Mouse (Mus musculus) forebrain, embryonic 14.5 days (tissue): Measurements from ENCODE around the gene Endod1. TPM values are rescaled to one million over a fixed set of nuclear protein-coding genes. Genes with fewer than 3 reads are reported as not detected.

ENCODE experiments used
- ATAC-seq: fragments of 200-750 bp; cut with Nextera tagmentation; 2 replicates; pipeline ENCODE4 v1.8.0; 2017; ENCODE audit warnings: mild to moderate bottlenecking, moderate library complexity
- DNase-seq: peaks from one replicate; pipeline ENCODE4 v3.0.0-alpha.2; 2015; ENCODE audit warnings: low spot score
- H3K27ac ChIP-seq: fragments of 300-500 bp; sonication (generic); 2 replicates; pipeline ENCODE4 v1.5.1; 2014; ENCODE audit warnings: low read depth, mild to moderate bottlenecking, control low read depth, low read length, moderate library complexity
- H3K27me3 ChIP-seq: fragments of 300-500 bp; sonication (generic); replicated peaks from 2 replicates; pipeline ENCODE4 v1.6.1; 2014; ENCODE audit warnings: low read length, control low read depth, mixed read lengths; ENCODE audit not compliant: control insufficient read depth, insufficient read depth
- H3K36me3 ChIP-seq: fragments of 300-500 bp; sonication (generic); 2 replicates; pipeline ENCODE4 v1.6.1; 2014; ENCODE audit warnings: low read length, control low read depth; ENCODE audit not compliant: control insufficient read depth, insufficient read depth
- H3K4me1 ChIP-seq: fragments of 300-500 bp; sonication (generic); 2 replicates; pipeline ENCODE4 v1.6.1; 2014; ENCODE audit warnings: antibody characterized with exemption, low read length, control low read depth; ENCODE audit not compliant: control insufficient read depth, insufficient read depth
- H3K4me2 ChIP-seq: fragments of 300-500 bp; sonication (generic); 2 replicates; pipeline ENCODE4 v1.6.1; 2014; ENCODE audit warnings: mild to moderate bottlenecking, control low read depth, low read length
- H3K4me3 ChIP-seq: fragments of 300-500 bp; sonication (generic); 2 replicates; pipeline ENCODE4 v1.5.1; 2014; ENCODE audit warnings: low read depth, low read length, control low read depth
- H3K9ac ChIP-seq: fragments of 300-500 bp; sonication (generic); 2 replicates; pipeline ENCODE4 v1.6.1; 2014; ENCODE audit warnings: mild to moderate bottlenecking, low read length, control low read depth, moderate library complexity
- H3K9me3 ChIP-seq: fragments of 300-500 bp; sonication (generic); replicated peaks from 2 replicates; pipeline ENCODE4 v1.6.1; 2016; ENCODE audit warnings: low read length, control low read depth, mixed read lengths; ENCODE audit not compliant: control insufficient read depth
- WGBS: fragments of 180-500 bp; shearing (Covaris S2); extraction: QIAGEN DNeasy Blood & Tissue Kit; methylation state at CpG from one replicate; pipeline ENCODE4 v1.1.7; 2014; 5-methylcytosine and 5-hydroxymethylcytosine counted together
- polyA plus RNA-seq: library from polyadenylated mRNA; unstranded; fragments of >200 nt; fragmentation: Nextera tagmentation; extraction: Ambion mirVana; gene quantifications from 2 replicates; pipeline ENCODE4 v1.2.1, GENCODE M21; 2014

Gene Endod1
- polyA plus RNA-seq = 10.0 and 10.8 TPM in 2 replicates

DNA sequence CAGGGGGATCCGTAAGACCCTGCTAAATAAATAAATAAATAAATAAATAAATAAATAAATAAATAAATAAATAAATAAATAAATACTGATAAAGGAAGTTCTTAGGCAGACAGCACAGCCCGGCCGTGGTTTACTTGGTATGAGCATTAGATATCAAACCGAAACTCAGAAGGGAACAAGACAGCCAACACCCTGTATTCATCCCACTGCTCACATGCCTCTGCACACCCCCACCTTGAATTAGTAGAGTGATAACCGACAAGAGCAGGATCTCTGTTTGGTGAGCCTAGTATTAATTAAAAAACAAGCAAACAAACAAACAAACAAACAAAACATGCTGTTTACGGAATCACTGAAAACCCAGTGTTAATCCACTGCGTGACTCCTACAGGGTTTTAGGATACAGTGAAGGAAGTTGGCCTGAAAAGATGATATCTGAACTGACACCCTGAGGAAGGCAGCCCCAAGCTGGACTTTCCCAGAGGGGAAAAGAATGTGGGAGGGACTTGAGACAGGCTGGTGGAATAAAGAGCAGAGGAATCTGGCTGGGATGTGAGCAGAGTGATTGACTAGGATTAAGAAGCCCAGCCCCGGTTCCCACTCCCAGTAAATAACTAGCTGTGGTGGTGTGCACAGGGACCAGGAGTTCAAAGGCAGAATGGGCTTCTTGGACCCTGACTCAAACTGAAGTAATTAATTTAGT, at the start of gene Endod1:
Gene Endod1, minus strand, starts transcription at position 155 of the 703 bp plus-strand sequence.
- no peaks in the 10 kb centered on the region for H3K9me3 ChIP-seq
- peak within 1 kb of the TSS; percentile 69; the same call in 1 of the 2 replicates for H3K27ac ChIP-seq
- DNase-seq (peak; percentile 58), ATAC-seq (peak; percentile 43)
- no peaks in the 10 kb centered on the region for H3K4me1 ChIP-seq
- peak within 1 kb of the TSS; percentile 77 for H3K9ac ChIP-seq
- no peaks in the 10 kb centered on the region for H3K36me3 ChIP-seq
- H3K4me2 ChIP-seq = peak within 1 kb of the TSS; percentile 96
- peak within 1 kb of the TSS; percentile 69 for H3K4me3 ChIP-seq
- 0 out of 2 replicates have a peak, but pooled peaks cover 5% of the 10 kb centered on the region for H3K27me3 ChIP-seq
- WGBS = under 1% methylated on average over 8 of the region's 8 CpGs

DNA sequence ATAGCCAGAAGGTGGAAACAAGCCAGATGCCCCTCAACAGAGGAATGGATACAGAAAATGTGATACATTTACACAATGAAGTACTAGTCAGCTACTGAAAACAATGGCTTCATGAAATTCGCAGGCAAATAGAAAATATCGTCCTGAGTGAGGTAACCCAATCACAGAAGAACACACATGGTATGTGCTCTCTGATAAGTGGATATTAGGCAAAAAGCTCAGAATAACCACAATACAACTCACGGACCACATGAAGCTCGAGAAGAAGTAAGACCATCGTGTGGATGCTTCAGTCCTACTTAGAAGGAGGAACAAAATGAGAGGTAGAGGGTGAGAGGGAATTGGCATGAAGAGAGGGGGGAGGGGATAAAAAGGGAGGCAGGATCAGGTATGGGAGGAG, 27.8 kb upstream of the Endod1 start:
- no peak for DNase-seq
- 92% methylated on average over 5 of the region's 5 CpGs for WGBS
- H3K4me3 ChIP-seq = no peak overlapping the region

DNA sequence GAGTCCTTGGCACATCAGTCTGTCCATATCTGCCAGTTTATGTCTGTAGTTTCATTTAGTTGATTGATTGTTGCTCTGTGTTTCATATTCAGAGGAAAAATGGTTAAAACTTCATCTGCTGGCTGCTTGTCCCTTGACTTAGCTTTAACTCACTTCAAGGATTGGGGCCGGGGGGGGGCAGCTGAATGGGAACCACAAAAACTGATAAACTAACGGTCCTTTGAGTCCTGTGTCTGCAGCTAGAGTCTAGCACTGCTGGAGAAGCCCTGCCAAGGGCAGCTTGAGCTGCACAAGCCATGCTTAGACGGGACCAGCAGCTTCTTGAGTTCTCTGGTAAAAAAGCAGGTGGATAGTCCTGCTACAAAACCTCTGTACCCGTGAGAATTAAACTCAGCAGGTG, 26.7 kb upstream of the Endod1 start:
- DNase-seq (no peak), ATAC-seq (no peak)
- no peak overlapping the region for H3K27ac ChIP-seq
- no peak overlapping the region for H3K4me3 ChIP-seq
- H3K36me3 ChIP-seq = no peaks in the 10 kb centered on the region
- no peak overlapping the region for H3K9ac ChIP-seq
- H3K27me3 ChIP-seq = no peaks in the 10 kb centered on the region
- H3K4me2 ChIP-seq = no peak overlapping the region
- 74% methylated on average over 4 of the region's 4 CpGs for WGBS
- no peaks in the 10 kb centered on the region for H3K4me1 ChIP-seq
- no peaks in the 10 kb centered on the region for H3K9me3 ChIP-seq

More for the DNA sequence above, 27.8 kb upstream of the Endod1 start:
- H3K4me1 ChIP-seq = no peaks in the 10 kb centered on the region
- H3K9me3 ChIP-seq = no peaks in the 10 kb centered on the region
- no peaks in the 10 kb centered on the region for H3K27me3 ChIP-seq
- H3K27ac ChIP-seq = no peak overlapping the region
- no peak overlapping the region for H3K4me2 ChIP-seq
- H3K36me3 ChIP-seq = no peaks in the 10 kb centered on the region
- no peak overlapping the region for H3K9ac ChIP-seq
- ATAC-seq = no peak

DNA sequence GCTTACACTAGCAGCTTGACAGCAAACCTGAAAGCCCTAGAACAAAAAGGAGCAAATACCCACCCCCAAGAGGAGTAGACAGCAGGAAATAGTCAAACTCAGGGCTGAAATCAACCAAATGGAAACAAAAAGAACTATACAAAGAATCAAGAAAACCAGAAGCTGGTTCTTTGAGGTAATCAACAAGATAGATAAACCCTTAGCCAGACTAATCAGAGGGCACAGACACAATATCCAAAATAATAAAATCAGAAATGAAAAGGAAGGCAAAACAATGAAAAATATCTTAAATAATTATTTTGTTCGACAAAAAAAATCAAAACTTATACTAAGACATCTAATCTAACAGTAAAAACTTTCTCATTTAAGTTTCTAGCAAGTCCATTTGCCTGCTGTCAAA, 24.7 kb upstream of the Endod1 start:
- Histone ChIP-seq H3K27ac (no peak overlapping the region), H3K9ac (no peak overlapping the region), H3K27me3 (no peaks in the 10 kb centered on the region), H3K9me3 (no peaks in the 10 kb centered on the region), H3K36me3 (no peaks in the 10 kb centered on the region), H3K4me2 (no peak overlapping the region), H3K4me3 (no peak overlapping the region), H3K4me1 (no peaks in the 10 kb centered on the region)
- WGBS = 76% methylated on average over 1 of the region's 1 CpGs
- ATAC-seq (no peak), DNase-seq (no peak)

DNA sequence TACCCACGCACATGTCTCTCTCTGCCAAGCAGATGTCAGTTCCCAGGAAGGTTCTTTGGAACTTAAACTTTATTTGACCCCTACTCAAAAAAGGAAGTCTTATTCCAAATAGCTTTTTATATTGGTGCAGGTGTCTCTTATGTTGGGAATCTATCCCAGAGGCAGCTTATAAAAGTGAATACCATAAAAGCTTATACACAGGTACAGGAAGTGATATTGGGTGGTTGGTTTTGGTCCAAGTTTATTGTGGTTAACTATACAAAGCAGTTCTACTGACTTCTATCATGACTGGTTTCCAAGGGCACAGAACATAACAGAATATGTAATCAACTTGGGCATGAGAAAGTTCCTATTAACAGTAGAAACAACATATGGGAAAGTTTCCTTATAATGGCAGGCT, 20.8 kb upstream of the Endod1 start:
- Histone ChIP-seq H3K9ac (no peak overlapping the region), H3K27ac (no peak overlapping the region), H3K36me3 (no peaks in the 10 kb centered on the region), H3K4me3 (no peak overlapping the region), H3K27me3 (no peaks in the 10 kb centered on the region), H3K9me3 (no peaks in the 10 kb centered on the region), H3K4me2 (no peak overlapping the region), H3K4me1 (no peaks in the 10 kb centered on the region)
- ATAC-seq = no peak
- no peak for DNase-seq
- 90% methylated on average over 1 of the region's 1 CpGs for WGBS

DNA sequence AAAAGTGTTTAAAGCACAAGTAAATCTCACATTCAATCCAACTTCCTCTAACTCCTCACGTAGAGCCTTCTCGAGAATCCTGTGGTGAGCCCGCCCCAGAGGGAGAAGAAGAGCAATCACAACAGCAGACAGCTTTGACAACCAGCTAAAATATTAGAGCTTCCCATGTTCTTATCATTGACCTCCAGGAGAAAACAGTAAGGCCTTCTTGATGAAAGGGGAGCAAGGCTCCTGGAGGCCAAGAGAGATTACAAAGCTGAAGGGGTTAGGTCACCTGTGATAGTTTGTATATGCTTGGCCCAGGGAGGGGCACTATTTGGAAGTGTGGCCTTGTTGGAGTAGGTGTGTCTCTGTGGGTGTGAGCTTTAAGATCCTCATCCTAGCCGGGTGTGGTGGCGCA, 19.1 kb upstream of the Endod1 start:
- 91% methylated on average over 5 of the region's 5 CpGs for WGBS

DNA sequence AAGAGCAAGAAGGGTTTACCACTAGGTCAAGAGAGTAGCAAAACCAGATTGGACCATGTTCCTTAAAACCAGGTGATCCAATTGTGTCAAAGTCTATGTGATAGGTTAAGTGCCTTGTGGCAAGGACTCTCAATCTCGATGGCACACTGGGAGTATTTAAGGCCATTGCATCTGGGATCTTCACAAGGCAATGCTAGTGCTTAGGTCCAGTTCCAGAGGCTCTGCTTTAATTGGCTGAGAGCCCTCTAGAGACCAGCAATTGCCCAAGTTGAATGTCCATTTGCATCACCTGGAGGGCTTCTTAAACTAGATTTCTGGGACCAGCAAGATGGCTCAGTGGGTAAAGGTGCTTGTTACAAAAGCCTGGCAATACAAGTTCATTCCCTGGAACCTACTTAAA, 17.6 kb upstream of the Endod1 start:
- no peak for ATAC-seq
- Histone ChIP-seq H3K4me1 (no peaks in the 10 kb centered on the region), H3K27ac (no peak overlapping the region), H3K4me2 (no peak overlapping the region), H3K9me3 (no peaks in the 10 kb centered on the region), H3K27me3 (no peaks in the 10 kb centered on the region), H3K36me3 (no peaks in the 10 kb centered on the region), H3K9ac (no peak overlapping the region), H3K4me3 (no peak overlapping the region)
- DNase-seq = no peak
- 79% methylated on average over 1 of the region's 1 CpGs for WGBS

More for the DNA sequence above, 19.1 kb upstream of the Endod1 start:
- ATAC-seq = no peak
- H3K4me2 ChIP-seq = no peak overlapping the region
- no peaks in the 10 kb centered on the region for H3K9me3 ChIP-seq
- no peaks in the 10 kb centered on the region for H3K4me1 ChIP-seq
- H3K4me3 ChIP-seq = no peak overlapping the region
- H3K27ac ChIP-seq = no peak overlapping the region
- H3K36me3 ChIP-seq = no peaks in the 10 kb centered on the region
- H3K27me3 ChIP-seq = no peaks in the 10 kb centered on the region
- DNase-seq = no peak
- no peak overlapping the region for H3K9ac ChIP-seq

DNA sequence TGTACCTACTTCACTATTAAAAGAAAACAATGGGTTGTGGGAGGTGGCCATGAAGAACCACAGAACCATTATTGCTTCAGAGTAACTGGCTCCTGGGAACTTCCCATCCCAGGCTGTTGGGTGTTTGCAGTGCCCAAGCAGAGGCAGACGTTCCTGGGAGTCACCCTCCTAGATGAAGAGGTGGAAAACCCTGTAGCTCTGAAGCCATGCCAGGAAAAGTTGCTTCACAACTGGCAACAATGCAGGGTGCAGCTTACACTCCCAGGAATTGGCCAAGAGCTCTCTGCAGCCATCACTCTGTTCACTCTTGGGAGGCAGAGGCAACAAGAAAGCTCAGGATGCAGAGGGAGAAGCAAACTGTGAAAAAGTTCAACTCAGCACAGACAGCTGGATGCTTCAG, 16.8 kb upstream of the Endod1 start:
- DNase-seq (no peak), ATAC-seq (no peak)
- Histone ChIP-seq H3K9ac (no peak overlapping the region), H3K27ac (no peak overlapping the region), H3K4me3 (no peak overlapping the region), H3K9me3 (no peaks in the 10 kb centered on the region), H3K4me1 (no peaks in the 10 kb centered on the region), H3K27me3 (no peaks in the 10 kb centered on the region), H3K36me3 (no peaks in the 10 kb centered on the region), H3K4me2 (no peak overlapping the region)
- 80% methylated on average over 1 of the region's 1 CpGs for WGBS

DNA sequence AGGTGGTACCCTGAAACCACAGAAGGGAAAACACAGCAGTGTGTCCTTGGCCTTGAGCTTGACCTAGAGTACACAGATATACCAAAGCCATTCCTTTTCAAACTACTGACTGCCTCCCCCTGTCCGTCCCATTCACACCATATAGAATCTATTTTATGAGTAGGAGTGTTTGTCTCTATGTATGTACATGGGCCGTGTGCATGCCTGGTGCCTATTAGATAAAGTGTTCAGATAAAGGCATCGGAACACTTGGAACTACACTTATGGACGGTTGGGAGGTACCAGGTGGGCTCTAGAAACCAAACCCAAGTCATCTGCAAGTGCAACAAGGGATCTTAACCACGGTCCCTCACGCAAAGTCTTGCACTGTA, 16.1 kb upstream of the Endod1 start:
- Histone ChIP-seq H3K27me3 (no peaks in the 10 kb centered on the region), H3K4me3 (no peak overlapping the region), H3K36me3 (no peaks in the 10 kb centered on the region), H3K4me1 (no peaks in the 10 kb centered on the region), H3K9ac (no peak overlapping the region), H3K27ac (no peak overlapping the region), H3K9me3 (no peaks in the 10 kb centered on the region), H3K4me2 (no peak overlapping the region)
- 87% methylated on average over 6 of the region's 6 CpGs for WGBS
- DNase-seq (no peak), ATAC-seq (no peak)
